Mouse (Mus musculus): ENCODE results near the gene Azi2. TPM values are rescaled to one million over a fixed set of nuclear protein-coding genes. Genes with fewer than 3 reads are reported as not detected.

Gene Azi2
- total RNA-seq, 1 experiment: 40.8 TPM

GRCm38 (mm10) chr9:118070442-118070841, 30.1 kb downstream of the Azi2 start:
- Histone ChIP-seq H3K4me3 (ENCODE audit: insufficient read depth in 1 of 2, low read depth in 1 of 2, low read length in 2 of 2, poor library complexity in 1 of 2, severe bottlenecking in 1 of 2) (no peak overlapping the region), H3K27ac (ENCODE audit: insufficient read depth, low read depth, low read length, poor library complexity, severe bottlenecking) (no peak overlapping the region), H3K4me1 (ENCODE audit: control insufficient read depth in 2 of 2, insufficient read depth in 2 of 2, low read length in 2 of 2, poor library complexity in 1 of 2) (no peaks in the 10 kb centered on the region), H3K9ac (ENCODE audit: insufficient read depth, low read depth, low read length, poor library complexity, severe bottlenecking) (no peak overlapping the region), H3K9me3 (ENCODE audit: control insufficient read depth, insufficient read depth, low read depth, low read length) (no peaks in the 10 kb centered on the region), H3K36me3 (ENCODE audit: control insufficient read depth, insufficient read depth, low read length, poor library complexity, severe bottlenecking) (0 out of 2 replicates have a peak, but pooled peaks cover 1% of the 10 kb centered on the region)
- DNase-seq (ENCODE audit: low read depth, low spot score): no peak
- in situ Hi-C loops (cut with MboI; ENCODE audit: low sequenced_read_pairs in 2 of 2, unreplicated experiment in 2 of 2): loop anchor here in 1 of 2 experiments (25.0 kb wide), 1 partner anchor 417 kb away; the partner anchor contains the start of gene Eomes
- no peak for TF ChIP-seq MAFK (IDR thresholded peaks at IDR 0.05; ENCODE audit: insufficient read depth, low read depth, low read length)
- TF ChIP-seq HCFC1 (IDR thresholded peaks at IDR 0.05; ENCODE audit: borderline replicate concordance, insufficient read depth, low read length): no peak
- no peak for TF ChIP-seq ZNF384 (IDR thresholded peaks at IDR 0.05; ENCODE audit: low read depth, low read length)
- no peak for TF ChIP-seq ZC3H11A (IDR thresholded peaks at IDR 0.05; ENCODE audit: borderline replicate concordance, low read depth, low read length)
- no peak for TF ChIP-seq CHD2 (IDR thresholded peaks at IDR 0.05; ENCODE audit: low read depth, low read length)

DNA sequence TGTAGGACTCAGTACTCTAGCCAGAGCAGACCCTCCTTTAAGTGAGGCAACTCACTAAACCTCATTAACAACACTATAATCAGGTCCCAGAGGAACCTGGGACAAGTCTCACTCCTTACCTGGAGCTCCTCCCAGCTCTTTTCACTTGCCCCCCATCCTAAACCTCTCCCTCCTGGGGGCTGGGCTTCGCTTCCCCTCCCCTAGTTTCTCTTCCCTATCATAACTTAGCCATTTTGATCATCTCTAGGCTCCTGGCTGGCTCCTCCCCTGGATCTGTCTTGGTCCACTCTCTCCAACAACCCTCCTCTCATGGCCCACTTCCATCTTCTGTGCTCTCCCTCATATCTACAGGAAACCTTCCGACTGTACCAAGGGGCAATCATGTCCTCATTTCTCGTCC, 31.0 kb downstream of the Azi2 start:
- Histone ChIP-seq H3K9me3 (ENCODE audit: control insufficient read depth, insufficient read depth, low read depth, low read length) (no peaks in the 10 kb centered on the region), H3K9ac (ENCODE audit: insufficient read depth, low read depth, low read length, poor library complexity, severe bottlenecking) (no peak overlapping the region), H3K4me1 (ENCODE audit: control insufficient read depth in 2 of 2, insufficient read depth in 2 of 2, low read length in 2 of 2, poor library complexity in 1 of 2) (no peaks in the 10 kb centered on the region), H3K4me3 (ENCODE audit: insufficient read depth in 1 of 2, low read depth in 1 of 2, low read length in 2 of 2, poor library complexity in 1 of 2, severe bottlenecking in 1 of 2) (no peak overlapping the region), H3K36me3 (ENCODE audit: control insufficient read depth, insufficient read depth, low read length, poor library complexity, severe bottlenecking) (0 out of 2 replicates have a peak, but pooled peaks cover 1% of the 10 kb centered on the region), H3K27ac (ENCODE audit: insufficient read depth, low read depth, low read length, poor library complexity, severe bottlenecking) (no peak overlapping the region)
- in situ Hi-C loops (cut with MboI; ENCODE audit: low sequenced_read_pairs in 2 of 2, unreplicated experiment in 2 of 2): loop anchor here in 1 of 2 experiments (25.0 kb wide), 1 partner anchor 416 kb away; the partner anchor contains the start of gene Eomes
- TF ChIP-seq ZNF384 (IDR thresholded peaks at IDR 0.05; ENCODE audit: low read depth, low read length): no peak
- no peak for TF ChIP-seq CHD2 (IDR thresholded peaks at IDR 0.05; ENCODE audit: low read depth, low read length)
- no peak for TF ChIP-seq HCFC1 (IDR thresholded peaks at IDR 0.05; ENCODE audit: borderline replicate concordance, insufficient read depth, low read length)
- TF ChIP-seq ZC3H11A (IDR thresholded peaks at IDR 0.05; ENCODE audit: borderline replicate concordance, low read depth, low read length): no peak
- DNase-seq (ENCODE audit: low read depth, low spot score): no peak

- Histone ChIP-seq H3K36me3 (ENCODE audit: control insufficient read depth, insufficient read depth, low read length, poor library complexity, severe bottlenecking) (0 out of 2 replicates have a peak, but pooled peaks cover 1% of the 10 kb centered on the region), H3K9me3 (ENCODE audit: control insufficient read depth, insufficient read depth, low read depth, low read length) (no peaks in the 10 kb centered on the region), H3K4me1 (ENCODE audit: control insufficient read depth in 2 of 2, insufficient read depth in 2 of 2, low read length in 2 of 2, poor library complexity in 1 of 2) (no peaks in the 10 kb centered on the region), H3K4me3 (ENCODE audit: insufficient read depth in 1 of 2, low read depth in 1 of 2, low read length in 2 of 2, poor library complexity in 1 of 2, severe bottlenecking in 1 of 2) (no peak overlapping the region), H3K27ac (ENCODE audit: insufficient read depth, low read depth, low read length, poor library complexity, severe bottlenecking) (no peak overlapping the region), H3K9ac (ENCODE audit: insufficient read depth, low read depth, low read length, poor library complexity, severe bottlenecking) (no peak overlapping the region)
- DNase-seq (ENCODE audit: low read depth, low spot score): no peak
- in situ Hi-C loops (cut with MboI; ENCODE audit: low sequenced_read_pairs in 2 of 2, unreplicated experiment in 2 of 2): loop anchor here in 1 of 2 experiments (25.0 kb wide), 1 partner anchor 415 kb away; the partner anchor contains the start of gene Eomes
- TF ChIP-seq MAFK (IDR thresholded peaks at IDR 0.05; ENCODE audit: insufficient read depth, low read depth, low read length) (no peak), CHD2 (IDR thresholded peaks at IDR 0.05; ENCODE audit: low read depth, low read length) (no peak), HCFC1 (IDR thresholded peaks at IDR 0.05; ENCODE audit: borderline replicate concordance, insufficient read depth, low read length) (no peak), ZNF384 (IDR thresholded peaks at IDR 0.05; ENCODE audit: low read depth, low read length) (no peak), ZC3H11A (IDR thresholded peaks at IDR 0.05; ENCODE audit: borderline replicate concordance, low read depth, low read length) (no peak)
Measured at GRCm38 (mm10) chr9:118072101-118072500, 31.8 kb downstream of the Azi2 start.

GRCm38 (mm10) chr9:118073358-118073757, 33.1 kb downstream of the Azi2 start:
- Histone ChIP-seq H3K4me3 (ENCODE audit: insufficient read depth in 1 of 2, low read depth in 1 of 2, low read length in 2 of 2, poor library complexity in 1 of 2, severe bottlenecking in 1 of 2) (no peak overlapping the region), H3K9ac (ENCODE audit: insufficient read depth, low read depth, low read length, poor library complexity, severe bottlenecking) (no peak overlapping the region), H3K4me1 (ENCODE audit: control insufficient read depth in 2 of 2, insufficient read depth in 2 of 2, low read length in 2 of 2, poor library complexity in 1 of 2) (no peaks in the 10 kb centered on the region), H3K9me3 (ENCODE audit: control insufficient read depth, insufficient read depth, low read depth, low read length) (no peaks in the 10 kb centered on the region), H3K27ac (ENCODE audit: insufficient read depth, low read depth, low read length, poor library complexity, severe bottlenecking) (no peak overlapping the region), H3K36me3 (ENCODE audit: control insufficient read depth, insufficient read depth, low read length, poor library complexity, severe bottlenecking) (0 out of 2 replicates have a peak, but pooled peaks cover 1% of the 10 kb centered on the region)
- in situ Hi-C loops (cut with MboI; ENCODE audit: low sequenced_read_pairs in 2 of 2, unreplicated experiment in 2 of 2): loop anchor here in 1 of 2 experiments (25.0 kb wide), 1 partner anchor 414 kb away; the partner anchor contains the start of gene Eomes
- TF ChIP-seq ZC3H11A (IDR thresholded peaks at IDR 0.05; ENCODE audit: borderline replicate concordance, low read depth, low read length): no peak
- no peak for TF ChIP-seq HCFC1 (IDR thresholded peaks at IDR 0.05; ENCODE audit: borderline replicate concordance, insufficient read depth, low read length)
- no peak for TF ChIP-seq CHD2 (IDR thresholded peaks at IDR 0.05; ENCODE audit: low read depth, low read length)
- TF ChIP-seq ZNF384 (IDR thresholded peaks at IDR 0.05; ENCODE audit: low read depth, low read length): no peak
- TF ChIP-seq MAFK (IDR thresholded peaks at IDR 0.05; ENCODE audit: insufficient read depth, low read depth, low read length): no peak
- DNase-seq (ENCODE audit: low read depth, low spot score): no peak

All from ES-E14 (cell line).